Mouse (Mus musculus): ENCODE results near the gene Mpl.

The Mpl gene

GRCm38 (mm10) chr4:118395289-118395688 lies 62.0 kb downstream of the Mpl start:
- in situ Hi-C loops (cut with MboI; ENCODE audit: low pct_unique_long_range_greater_than_20kb in 1 of 2, low sequenced_read_pairs in 2 of 2, unreplicated experiment in 1 of 2), result no loop called here

- in situ Hi-C loops (cut with MboI; ENCODE audit: low pct_unique_long_range_greater_than_20kb in 1 of 2, low sequenced_read_pairs in 2 of 2, unreplicated experiment in 1 of 2), result no loop called here
These were observed 62.8 kb downstream of the Mpl start for GRCm38 (mm10) chr4:118394505-118394904.
